Mouse (Mus musculus) hindbrain, embryonic 13.5 days (tissue): ENCODE data around the gene Ccdc73. TPM values are rescaled to one million over a fixed set of nuclear protein-coding genes. Genes with fewer than 3 reads are reported as not detected.
"Not testable (repeated sequence)": the region's sequence is repeated elsewhere in the genome, so short reads cannot be mapped to it uniquely, and the experiment has no call there.

Experiments used
- ATAC-seq: fragments of 200-750 bp; cut with Nextera tagmentation; 2 replicates; pipeline ENCODE4 v1.8.0; 2017; ENCODE audit warnings: moderate TSS enrichment; ENCODE audit not compliant: low FRiP score
- H3K27ac ChIP-seq: fragments of 300-500 bp; sonication (generic); 2 replicates; pipeline ENCODE4 v1.5.1; 2015; ENCODE audit warnings: inconsistent platforms, mild to moderate bottlenecking, moderate library complexity
- H3K27me3 ChIP-seq: fragments of 300-500 bp; sonication (generic); 2 replicates; pipeline ENCODE4 v1.6.1; 2015; ENCODE audit warnings: mild to moderate bottlenecking, inconsistent platforms
- H3K36me3 ChIP-seq: fragments of 300-500 bp; sonication (generic); 2 replicates; pipeline ENCODE4 v1.6.1; 2015; ENCODE audit warnings: mild to moderate bottlenecking, inconsistent platforms
- H3K4me1 ChIP-seq: fragments of 300-500 bp; sonication (generic); replicated peaks from 2 replicates; pipeline ENCODE4 v1.6.1; 2015; ENCODE audit warnings: inconsistent platforms
- H3K4me2 ChIP-seq: fragments of 300-500 bp; sonication (generic); 2 replicates; pipeline ENCODE4 v1.6.1; 2015; ENCODE audit warnings: inconsistent platforms, mild to moderate bottlenecking, moderate library complexity
- H3K4me3 ChIP-seq: fragments of 300-500 bp; sonication (generic); 2 replicates; pipeline ENCODE4 v1.5.1; 2015; ENCODE audit warnings: mild to moderate bottlenecking, inconsistent platforms
- H3K9ac ChIP-seq: fragments of 300-500 bp; sonication (generic); 2 replicates; pipeline ENCODE4 v1.6.1; 2015; ENCODE audit warnings: mild to moderate bottlenecking, inconsistent platforms
- H3K9me3 ChIP-seq: fragments of 300-500 bp; sonication (generic); 2 replicates; pipeline ENCODE4 v1.6.1; 2016; ENCODE audit warnings: inconsistent platforms
- WGBS: fragments of 180-500 bp; shearing (Covaris S2); methylation state at CpG from one replicate; pipeline ENCODE4 v1.1.7; 2015; 5-methylcytosine and 5-hydroxymethylcytosine counted together
- polyA plus RNA-seq: library from polyadenylated mRNA; unstranded; fragments of >200 nt; fragmentation: Nextera tagmentation; extraction: Ambion mirVana; gene quantifications from 2 replicates; pipeline ENCODE4 v1.2.1, GENCODE M21; 2015

Gene Ccdc73
- polyA plus RNA-seq, 1 experiment from 2014 or later = 7.1 TPM

DNA sequence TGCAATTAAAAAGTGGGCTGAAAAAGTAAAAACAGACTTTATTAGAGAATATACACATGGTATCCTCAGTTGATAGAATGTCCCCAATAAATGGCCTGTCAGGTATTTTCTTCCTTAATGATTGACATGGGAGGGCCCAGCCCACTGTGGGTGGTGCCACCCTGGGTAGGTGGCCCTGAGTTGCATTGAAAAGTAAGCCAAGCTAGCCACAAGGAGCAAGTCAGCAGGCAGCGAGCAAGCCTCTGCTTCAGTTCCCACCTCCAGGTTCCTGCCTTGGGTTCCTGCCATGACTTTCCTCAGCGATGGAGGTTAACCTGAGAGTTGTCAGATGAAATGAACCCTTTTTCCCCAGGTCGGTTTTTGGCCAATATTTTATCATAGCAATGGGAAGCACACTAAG lies 150.2 kb downstream of the Ccdc73 start:
- WGBS = 84% methylated on average over 3 of the region's 3 CpGs
- ATAC-seq = no peak

DNA sequence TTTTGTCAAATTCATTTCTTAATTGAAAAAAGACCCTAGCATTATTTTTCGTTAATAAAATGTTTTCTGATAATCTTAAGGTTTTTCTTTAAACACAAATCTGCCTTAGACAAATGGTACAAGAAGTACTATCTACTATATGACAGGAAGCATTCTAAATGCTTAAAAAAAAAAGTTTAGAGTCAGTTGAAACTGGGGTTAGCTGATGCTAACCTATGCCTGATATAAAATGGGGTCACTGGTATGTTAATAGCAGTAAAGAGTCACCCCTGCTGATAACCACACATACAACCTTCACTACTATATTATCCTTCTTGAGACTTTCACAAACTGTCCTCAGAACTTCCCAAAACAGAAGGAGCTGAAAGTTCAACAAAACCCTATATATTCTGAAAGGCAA lies 151.9 kb downstream of the Ccdc73 start:
- Histone ChIP-seq H3K4me3 (no peak overlapping the region), H3K4me1 (peaks cover 20% of the 10 kb centered on the region), H3K27ac (no peak overlapping the region), H3K9me3 (no peaks in the 10 kb centered on the region), H3K9ac (no peak overlapping the region), H3K27me3 (no peaks in the 10 kb centered on the region), H3K4me2 (no peak overlapping the region), H3K36me3 (no peaks in the 10 kb centered on the region)
- ATAC-seq = no peak
- 91% methylated on average over 1 of the region's 1 CpGs for WGBS

More for the DNA sequence above, 150.2 kb downstream of the Ccdc73 start:
- Histone ChIP-seq H3K9ac (no peak overlapping the region; the same call in 1 of the 2 replicates), H3K27me3 (no peaks in the 10 kb centered on the region), H3K4me3 (0 out of 2 replicates have a peak overlapping the region, but pooled peaks have one; percentile 94), H3K4me2 (no peak overlapping the region), H3K9me3 (no peaks in the 10 kb centered on the region), H3K4me1 (peaks cover 20% of the 10 kb centered on the region), H3K27ac (no peak overlapping the region), H3K36me3 (peaks cover 9% of the 10 kb centered on the region)

DNA sequence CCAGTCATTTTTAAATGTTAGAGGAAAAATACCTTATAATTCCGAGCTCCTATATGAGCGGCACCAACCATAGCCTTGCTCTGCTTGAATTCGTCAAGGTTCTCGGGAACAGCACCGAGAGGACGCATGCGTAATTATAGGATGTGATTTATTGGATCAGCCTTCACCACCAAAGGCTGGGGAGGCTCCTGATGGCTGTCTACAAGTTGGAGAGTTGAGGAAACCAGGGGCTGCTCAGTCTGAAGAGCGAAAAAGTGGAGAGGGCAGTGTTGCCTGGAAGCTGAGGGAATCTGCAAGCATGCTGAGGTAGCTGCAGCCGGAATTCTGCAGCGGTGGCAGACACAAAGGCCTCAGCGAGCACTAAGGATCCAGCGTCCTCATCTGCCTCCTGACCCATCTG lies 153.7 kb downstream of the Ccdc73 start:
- WGBS = 83% methylated on average over 12 of the region's 12 CpGs
- Histone ChIP-seq H3K4me3 (no peak overlapping the region), H3K27me3 (no peaks in the 10 kb centered on the region), H3K9me3 (no peaks in the 10 kb centered on the region), H3K27ac (no peak overlapping the region), H3K9ac (no peak overlapping the region), H3K4me1 (peaks cover 8% of the 10 kb centered on the region), H3K4me2 (no peak overlapping the region), H3K36me3 (no peaks in the 10 kb centered on the region)
- ATAC-seq = no peak

DNA sequence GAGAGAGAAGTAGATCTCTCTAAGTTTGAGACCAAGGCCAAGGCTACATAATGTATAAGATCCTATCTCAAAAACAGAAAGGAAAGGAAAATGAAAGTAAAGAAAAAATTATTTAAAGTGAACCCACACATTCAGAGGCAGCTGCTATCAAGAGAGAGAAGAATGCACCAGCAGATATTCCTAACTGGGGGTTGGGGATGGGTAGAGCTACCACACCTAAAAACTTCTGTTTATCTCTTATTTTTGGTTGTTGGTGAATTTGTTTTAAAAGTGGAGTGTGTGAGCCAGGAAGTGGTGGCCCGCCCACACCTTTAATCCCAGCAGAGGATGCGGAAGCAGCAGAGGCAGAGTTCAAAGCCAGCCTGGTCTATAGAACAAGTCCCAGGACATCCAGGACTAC lies 154.2 kb downstream of the Ccdc73 start:
- Histone ChIP-seq H3K36me3 (no peaks in the 10 kb centered on the region), H3K27ac (no peak overlapping the region), H3K4me3 (no peak overlapping the region), H3K4me1 (peaks cover 7% of the 10 kb centered on the region), H3K4me2 (no peak overlapping the region), H3K27me3 (no peaks in the 10 kb centered on the region), H3K9ac (no peak overlapping the region), H3K9me3 (no peaks in the 10 kb centered on the region)
- 95% methylated on average over 2 of the region's 2 CpGs for WGBS
- ATAC-seq = no peak

DNA sequence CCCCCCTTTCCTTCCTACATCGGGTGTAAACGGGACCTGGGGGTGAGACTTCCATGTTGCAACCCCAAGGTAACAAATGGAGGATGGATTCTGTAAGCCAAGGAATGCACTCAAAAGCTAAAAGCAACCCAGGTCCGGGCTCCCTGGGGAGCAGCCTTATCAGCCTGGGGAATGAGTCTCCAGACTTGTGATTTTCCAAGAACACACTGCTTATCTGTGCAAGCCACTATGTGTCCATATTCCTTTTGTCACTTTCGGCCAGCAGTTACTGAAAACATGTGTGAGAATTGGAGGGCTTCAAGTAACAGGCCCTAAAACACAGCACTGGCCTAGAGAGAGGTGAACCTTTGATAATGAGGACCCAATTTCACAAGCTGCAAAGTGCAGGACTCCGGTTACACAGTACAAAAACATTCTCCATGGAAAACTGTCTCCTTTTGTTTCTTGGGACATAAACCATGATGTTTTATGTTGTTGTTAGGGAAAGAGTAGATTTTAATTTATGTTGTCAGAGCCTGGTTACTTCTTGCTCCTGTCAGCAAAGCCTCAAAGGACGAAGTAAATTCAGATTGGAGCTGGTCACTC lies 155.5 kb downstream of the Ccdc73 start:
- no peak overlapping the region for H3K4me2 ChIP-seq
- no peaks in the 10 kb centered on the region for H3K4me1 ChIP-seq
- no peak overlapping the region for H3K27ac ChIP-seq
- no peaks in the 10 kb centered on the region for H3K36me3 ChIP-seq
- H3K27me3 ChIP-seq = no peaks in the 10 kb centered on the region
- H3K4me3 ChIP-seq = no peak overlapping the region
- no peaks in the 10 kb centered on the region for H3K9me3 ChIP-seq
- H3K9ac ChIP-seq = no peak overlapping the region
- 82% methylated on average over 6 of the region's 6 CpGs for WGBS
- ATAC-seq = no peak

DNA sequence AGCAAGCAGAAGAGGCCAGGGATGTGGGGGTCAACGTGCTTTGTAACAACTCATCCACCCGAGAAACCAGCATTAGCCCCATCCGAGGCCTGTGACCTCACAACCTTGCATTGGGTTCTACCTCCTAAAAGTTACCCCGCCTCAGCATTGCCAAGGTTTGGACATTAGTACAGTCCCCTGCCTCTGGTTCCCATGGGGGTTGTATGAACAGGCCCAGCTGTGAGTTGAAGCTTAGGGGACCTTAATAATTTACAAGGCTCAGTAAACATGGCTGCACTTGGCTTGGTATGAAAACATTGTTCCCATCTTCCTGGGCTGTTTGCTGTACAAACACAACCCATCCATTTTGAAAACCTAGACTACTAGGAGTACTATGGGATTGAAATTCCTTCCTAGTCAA lies 156.2 kb downstream of the Ccdc73 start:
- ATAC-seq = no peak
- 87% methylated on average over 4 of the region's 4 CpGs for WGBS

DNA sequence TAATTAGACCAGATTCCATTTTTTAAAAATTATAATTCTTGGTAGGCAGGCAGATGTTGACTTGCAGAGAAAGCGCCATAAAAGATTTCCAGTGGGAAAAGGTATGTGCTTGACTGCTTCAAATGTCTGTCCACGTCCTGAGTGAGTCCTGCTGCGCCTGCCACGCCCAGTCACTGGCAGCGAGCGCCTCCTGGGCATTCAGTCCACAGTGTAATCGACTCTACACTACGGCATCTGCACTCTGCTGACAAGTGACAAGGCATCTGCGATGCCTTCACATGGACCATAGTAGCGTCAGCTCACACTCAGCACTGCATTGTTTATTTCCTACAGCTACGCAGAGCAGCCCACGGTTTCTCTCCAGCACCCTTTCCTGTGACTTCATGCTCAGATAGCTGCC lies 158.0 kb downstream of the Ccdc73 start:
- H3K36me3 ChIP-seq, H3K27ac ChIP-seq, H3K9me3 ChIP-seq, H3K4me3 ChIP-seq, H3K4me2 ChIP-seq, ATAC-seq, H3K4me1 ChIP-seq, H3K9ac ChIP-seq, H3K27me3 ChIP-seq: not testable (repeated sequence)
- WGBS = 79% methylated on average over 12 of the region's 12 CpGs

More for the DNA sequence above, 156.2 kb downstream of the Ccdc73 start:
- Histone ChIP-seq H3K9me3 (no peaks in the 10 kb centered on the region), H3K4me2 (no peak overlapping the region), H3K36me3 (no peaks in the 10 kb centered on the region), H3K4me3 (no peak overlapping the region), H3K4me1 (no peaks in the 10 kb centered on the region), H3K9ac (no peak overlapping the region), H3K27me3 (no peaks in the 10 kb centered on the region), H3K27ac (no peak overlapping the region)

DNA sequence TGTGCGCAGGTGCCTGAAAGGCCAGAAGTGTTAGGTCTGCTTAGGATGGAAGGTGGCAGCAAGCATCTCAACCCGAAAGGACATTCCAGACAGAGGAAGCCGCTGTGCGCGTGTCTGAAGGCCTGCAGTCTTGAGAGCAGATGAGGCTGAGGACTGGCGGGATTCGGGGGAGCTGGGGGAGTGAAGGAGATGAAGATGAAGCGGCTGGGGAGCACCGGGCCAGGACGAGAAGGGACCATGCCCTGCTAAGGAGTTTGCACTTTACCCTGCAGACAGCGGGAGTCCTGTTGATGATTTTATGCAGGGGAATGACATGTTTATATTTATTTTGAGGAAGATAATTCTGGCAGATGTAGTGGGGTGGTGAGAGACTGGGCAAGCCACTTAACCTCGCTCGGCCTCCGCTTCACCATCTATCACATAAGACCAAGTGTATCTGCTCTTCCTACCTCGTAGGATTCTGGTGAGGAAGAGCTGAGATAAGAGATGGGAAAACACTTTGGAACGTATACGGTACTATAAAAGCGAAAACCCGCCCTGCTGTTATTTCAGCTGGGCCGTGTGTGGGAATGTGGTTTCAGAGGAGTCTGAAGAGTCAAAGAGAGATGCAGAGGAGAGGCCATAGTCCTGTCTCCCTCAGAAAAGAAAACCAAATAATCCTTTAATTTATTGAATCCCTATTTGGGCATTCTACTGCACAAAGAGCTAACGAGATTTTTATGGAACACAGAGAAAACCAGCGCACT lies 159.5 kb downstream of the Ccdc73 start:
- WGBS = 81% methylated on average over 22 of the region's 22 CpGs
- Histone ChIP-seq H3K27ac (no peak overlapping the region), H3K9ac (no peak overlapping the region), H3K9me3 (no peaks in the 10 kb centered on the region), H3K27me3 (no peaks in the 10 kb centered on the region), H3K4me3 (no peak overlapping the region), H3K4me2 (no peak overlapping the region), H3K36me3 (no peaks in the 10 kb centered on the region), H3K4me1 (no peaks in the 10 kb centered on the region)
- no peak for ATAC-seq

DNA sequence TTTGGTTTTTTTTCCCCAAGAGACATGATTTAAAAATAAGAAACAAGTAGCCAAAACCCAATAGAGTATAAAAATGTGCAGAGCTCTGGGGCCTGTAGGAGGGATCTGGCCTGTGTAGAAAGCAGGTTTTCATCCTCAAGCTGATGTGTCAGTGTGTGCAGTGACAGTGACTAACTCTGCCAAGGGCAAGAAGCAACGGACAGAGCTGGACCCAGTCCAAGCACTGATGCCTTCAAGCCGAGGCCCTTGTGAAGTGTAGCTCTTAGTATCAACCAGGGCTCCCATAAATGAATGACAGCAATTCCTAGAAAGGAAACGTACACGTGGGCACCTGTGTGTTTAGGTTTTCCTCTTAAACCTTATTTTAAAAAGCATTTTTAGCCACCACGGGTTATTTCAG lies 161.2 kb downstream of the Ccdc73 start:
- Histone ChIP-seq H3K9me3 (no peaks in the 10 kb centered on the region), H3K9ac (no peak overlapping the region), H3K27me3 (no peaks in the 10 kb centered on the region), H3K4me2 (no peak overlapping the region), H3K36me3 (no peaks in the 10 kb centered on the region), H3K27ac (no peak overlapping the region), H3K4me3 (no peak overlapping the region), H3K4me1 (no peaks in the 10 kb centered on the region)
- ATAC-seq = no peak
- 75% methylated on average over 5 of the region's 5 CpGs for WGBS

DNA sequence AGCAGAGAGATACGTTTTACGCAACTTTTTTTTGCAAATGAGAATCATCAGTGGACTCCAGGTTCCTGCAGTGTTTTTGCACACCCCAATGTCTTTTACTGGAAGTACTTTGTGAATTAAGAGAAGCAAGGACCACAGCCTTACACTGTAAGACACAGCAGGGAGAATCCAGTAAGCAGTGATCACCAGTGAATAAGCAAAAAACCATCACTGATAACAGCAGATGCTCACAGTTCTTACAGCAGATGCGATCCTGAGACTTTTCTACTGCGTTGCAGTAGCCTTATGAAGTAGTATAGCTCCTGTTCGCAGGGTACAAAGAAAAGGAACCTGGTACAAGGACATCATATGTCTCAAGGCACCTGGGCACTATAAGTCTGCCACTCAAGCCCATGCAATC lies 162.9 kb downstream of the Ccdc73 start:
- H3K4me2 ChIP-seq = no peak overlapping the region
- no peak overlapping the region for H3K27ac ChIP-seq
- no peaks in the 10 kb centered on the region for H3K36me3 ChIP-seq
- H3K27me3 ChIP-seq = no peaks in the 10 kb centered on the region
- no peaks in the 10 kb centered on the region for H3K9me3 ChIP-seq
- no peaks in the 10 kb centered on the region for H3K4me1 ChIP-seq
- H3K4me3 ChIP-seq = no peak overlapping the region
- 93% methylated on average over 5 of the region's 5 CpGs for WGBS
- no peak overlapping the region for H3K9ac ChIP-seq
- ATAC-seq = no peak

DNA sequence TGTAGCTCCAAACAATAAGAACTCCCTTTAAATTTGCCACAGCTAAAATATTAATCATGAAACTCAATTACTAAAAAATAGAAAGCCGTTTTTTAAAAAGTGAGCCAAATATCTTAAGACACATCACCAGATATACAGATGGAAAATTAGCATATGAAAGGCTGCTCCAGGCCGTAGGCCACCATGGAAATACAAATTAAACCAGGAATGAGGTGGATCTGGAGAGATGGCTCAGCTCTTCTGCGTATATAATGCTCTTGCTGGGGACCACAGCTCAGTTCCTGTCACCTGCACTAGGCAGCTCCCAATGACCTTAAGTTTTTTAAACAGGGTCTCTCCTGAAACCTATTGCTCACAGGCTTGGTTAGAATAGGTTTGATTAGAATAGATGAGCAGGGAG lies 166.5 kb downstream of the Ccdc73 start:
- Histone ChIP-seq H3K4me2 (no peak overlapping the region), H3K27ac (no peak overlapping the region), H3K4me3 (no peak overlapping the region), H3K4me1 (no peaks in the 10 kb centered on the region), H3K27me3 (no peaks in the 10 kb centered on the region), H3K36me3 (no peaks in the 10 kb centered on the region), H3K9me3 (no peaks in the 10 kb centered on the region), H3K9ac (no peak overlapping the region)
- no peak for ATAC-seq
- 34% methylated on average over 3 of the region's 3 CpGs for WGBS

DNA sequence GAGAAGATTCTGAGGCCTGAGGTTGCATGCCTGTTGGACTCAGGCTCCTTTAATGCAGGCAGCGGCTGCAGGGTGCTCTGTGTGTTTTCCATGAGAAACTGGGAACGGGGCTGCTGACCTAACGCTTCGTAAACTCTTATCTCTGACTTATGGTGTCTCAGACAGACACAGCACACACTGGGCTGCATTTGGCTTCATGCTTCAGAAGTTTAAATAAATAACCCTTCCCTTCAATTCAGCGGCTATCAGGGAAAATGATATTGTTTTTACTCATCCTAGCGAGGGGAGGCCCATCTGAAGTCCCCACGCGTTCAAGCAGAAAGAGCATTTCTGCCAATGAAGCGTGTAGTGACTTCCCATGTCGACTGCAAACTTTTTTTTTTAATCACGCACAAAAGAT lies 168.4 kb downstream of the Ccdc73 start:
- 53% methylated on average over 11 of the region's 11 CpGs for WGBS
- no peak for ATAC-seq
- no peaks in the 10 kb centered on the region for H3K36me3 ChIP-seq
- H3K27ac ChIP-seq = no peak overlapping the region
- no peaks in the 10 kb centered on the region for H3K4me1 ChIP-seq
- no peaks in the 10 kb centered on the region for H3K9me3 ChIP-seq
- H3K4me3 ChIP-seq = no peak overlapping the region
- no peak overlapping the region for H3K4me2 ChIP-seq
- no peaks in the 10 kb centered on the region for H3K27me3 ChIP-seq
- H3K9ac ChIP-seq = no peak overlapping the region

DNA sequence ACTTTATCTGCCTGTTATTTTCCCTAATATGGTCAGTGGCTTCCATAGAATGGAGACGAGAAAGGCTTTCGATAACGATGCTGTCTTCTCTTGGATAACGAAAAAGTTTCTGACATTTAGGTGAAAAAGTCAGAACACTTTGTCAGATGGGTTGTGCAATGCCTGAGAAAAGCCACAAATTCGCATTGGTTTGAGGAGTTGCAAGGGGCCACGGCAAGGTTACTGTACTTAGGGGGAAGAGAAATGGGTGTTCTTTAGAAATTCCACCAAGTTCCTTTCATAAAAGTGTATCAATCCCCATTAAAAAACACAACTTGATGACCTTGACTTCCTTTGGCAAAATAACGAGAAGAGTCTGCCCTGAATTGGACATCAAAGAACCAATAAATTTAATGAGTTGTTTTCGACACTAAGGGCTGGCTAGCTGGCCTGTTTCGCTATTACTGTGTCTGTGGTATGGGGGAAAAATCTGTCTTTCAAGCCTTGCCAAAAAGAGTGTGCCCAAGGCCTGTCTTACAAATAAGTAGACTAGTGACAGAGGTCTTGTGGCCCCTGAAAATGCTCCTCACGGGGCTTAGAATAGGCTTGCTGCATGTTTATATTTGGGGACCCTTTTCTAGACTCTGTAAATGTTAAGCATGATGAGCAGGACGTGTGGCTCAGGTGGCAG lies 168.9 kb downstream of the Ccdc73 start:
- 76% methylated on average over 11 of the region's 11 CpGs for WGBS

More for the DNA sequence above, 168.9 kb downstream of the Ccdc73 start:
- no peaks in the 10 kb centered on the region for H3K9me3 ChIP-seq
- no peaks in the 10 kb centered on the region for H3K36me3 ChIP-seq
- H3K4me2 ChIP-seq = no peak overlapping the region
- ATAC-seq = no peak
- no peak overlapping the region for H3K9ac ChIP-seq
- H3K27me3 ChIP-seq = no peaks in the 10 kb centered on the region
- no peak overlapping the region for H3K27ac ChIP-seq
- no peaks in the 10 kb centered on the region for H3K4me1 ChIP-seq
- H3K4me3 ChIP-seq = no peak overlapping the region
